Mouse (Mus musculus) embryo, embryonic 10.5 days (tissue): ENCODE results near the gene Nav3.

Source experiments
- DNase-seq: peaks from one replicate; pipeline ENCODE4 v3.0.0-alpha.2; 2015; ENCODE audit warnings: low spot score

Nav3 gene

GRCm38 (mm10) chr10:109832768-109833291 lies 623.2 kb downstream of the Nav3 start:
- peak; percentile 44 for DNase-seq

GRCm38 (mm10) chr10:109806782-109807493 lies 649.1 kb downstream of the Nav3 start:
- DNase-seq, result no peak

- no peak for DNase-seq
Observed at GRCm38 (mm10) chr10:109803441-109803840, 652.6 kb downstream of the Nav3 start.

GRCm38 (mm10) chr10:109802236-109802635 lies 653.8 kb downstream of the Nav3 start:
- no peak for DNase-seq

- no peak for DNase-seq
Observed at GRCm38 (mm10) chr10:109799246-109799645, 656.8 kb downstream of the Nav3 start.

GRCm38 (mm10) chr10:109796981-109797380 lies 659.0 kb downstream of the Nav3 start:
- DNase-seq, result no peak

- no peak for DNase-seq
Observed at GRCm38 (mm10) chr10:109793491-109793890, 662.5 kb downstream of the Nav3 start.

- no peak for DNase-seq
Observed at GRCm38 (mm10) chr10:109788728-109789127, 667.3 kb downstream of the Nav3 start.

GRCm38 (mm10) chr10:109779109-109779508 lies 676.9 kb downstream of the Nav3 start:
- no peak for DNase-seq

- no peak for DNase-seq
Observed at GRCm38 (mm10) chr10:109769092-109769491, 686.9 kb downstream of the Nav3 start.

- DNase-seq, result peak; percentile 80
Observed at GRCm38 (mm10) chr10:109765650-109766049, 690.4 kb downstream of the Nav3 start.

- DNase-seq, result no peak
Observed at GRCm38 (mm10) chr10:109764412-109765101, 691.4 kb downstream of the Nav3 start.

GRCm38 (mm10) chr10:109758921-109759600 lies 696.9 kb downstream of the Nav3 start:
- DNase-seq, result no peak

- DNase-seq, result peak; percentile 63
Observed at GRCm38 (mm10) chr10:109746901-109747300, 709.1 kb downstream of the Nav3 start.

GRCm38 (mm10) chr10:109741664-109742063 lies 714.3 kb downstream of the Nav3 start:
- no peak for DNase-seq

GRCm38 (mm10) chr10:109740326-109740725 lies 715.7 kb downstream of the Nav3 start:
- no peak for DNase-seq

GRCm38 (mm10) chr10:109723646-109724045 lies 732.4 kb downstream of the Nav3 start:
- DNase-seq, result no peak

GRCm38 (mm10) chr10:109718808-109719207 lies 737.2 kb downstream of the Nav3 start:
- no peak for DNase-seq

- DNase-seq, result peak; percentile 3
Observed at GRCm38 (mm10) chr10:109718390-109718789, 737.6 kb downstream of the Nav3 start.

GRCm38 (mm10) chr10:109713001-109713400 lies 743.0 kb downstream of the Nav3 start:
- DNase-seq, result peak; percentile 50

- DNase-seq, result no peak
Observed at GRCm38 (mm10) chr10:109699771-109700335, 756.2 kb downstream of the Nav3 start.

- no peak for DNase-seq
Observed at GRCm38 (mm10) chr10:109690564-109690963, 765.4 kb downstream of the Nav3 start.
